Mouse (Mus musculus) colon, adult 2 months (tissue): Measurements from ENCODE around the gene Rnf113a1. TPM values are rescaled to one million over a fixed set of nuclear protein-coding genes. Genes with fewer than 3 reads are reported as not detected.

ENCODE experiments used
- polyA plus RNA-seq: library from polyadenylated mRNA; depleted of rRNA; stranded (reverse); fragments of >200 nt; gene quantifications from 2 replicates; pipeline ENCODE4 v1.2.3, GENCODE M21; 2012; rRNA removed

The Rnf113a1 gene
- polyA plus RNA-seq, result 1.6 and 1.9 TPM in 2 replicates

GRCm38 (mm10) chrX:37191105-37191743, at the start of gene Rnf113a1, which contains the start of gene Ndufa1:
Gene Rnf113a1 (plus strand): TSS chrX:37191245.
Gene Ndufa1 (minus strand): TSS chrX:37191163.

GRCm38 (mm10) chrX:37168742-37169141, 22.3 kb upstream of the Rnf113a1 start, which contains the start of gene Akap14:
Gene Akap14 (minus strand): TSS chrX:37168842.

GRCm38 (mm10) chrX:37210941-37211340, 19.9 kb downstream of the Rnf113a1 start, which contains the start of gene Gm9:
Gene Gm9 (minus strand): TSS chrX:37211041.

GRCm38 (mm10) chrX:37222158-37222557, 31.1 kb downstream of the Rnf113a1 start, which contains the start of gene Rhox1:
Gene Rhox1 (minus strand): TSS chrX:37222258.

Other genes with a start within 250 kb of the Rnf113a1 start
- 9.3 and 11.4 TPM in 2 replicates for gene Sept6, start 199.5 kb upstream of the Rnf113a1 start, polyA plus RNA-seq
- gene Sowahd, start 142.4 kb upstream of the Rnf113a1 start, polyA plus RNA-seq, result not detected in 2 replicates
- 31.9 and 65.0 TPM in 2 replicates for gene Rpl39, start 105.8 kb upstream of the Rnf113a1 start, polyA plus RNA-seq
- 1.8 and 2.5 TPM in 2 replicates for gene Upf3b, start 80.9 kb upstream of the Rnf113a1 start, polyA plus RNA-seq
- gene Nkap, start 64.5 kb upstream of the Rnf113a1 start, polyA plus RNA-seq, result 1.3 and 1.4 TPM in 2 replicates
- not detected in 2 replicates for gene Akap14, start 22.4 kb upstream of the Rnf113a1 start, polyA plus RNA-seq
- gene Ndufa1, start 82 bp upstream of the Rnf113a1 start, polyA plus RNA-seq, result 258 and 356 TPM in 2 replicates
- gene Gm9, start 19.8 kb downstream of the Rnf113a1 start, polyA plus RNA-seq, result not detected in 2 replicates
- not detected in 2 replicates for gene Rhox1, start 31.0 kb downstream of the Rnf113a1 start, polyA plus RNA-seq
- gene Rhox2a, start 53.7 kb downstream of the Rnf113a1 start, polyA plus RNA-seq, result not detected in 2 replicates
- gene Rhox3a, start 58.7 kb downstream of the Rnf113a1 start, polyA plus RNA-seq, result not detected in 2 replicates
- gene Rhox4a, start 74.1 kb downstream of the Rnf113a1 start, polyA plus RNA-seq, result not detected in 2 replicates
- gene Rhox3a2, start 188.8 kb downstream of the Rnf113a1 start, polyA plus RNA-seq, result not detected in 2 replicates
- not detected in 2 replicates for gene Rhox4a2, start 199.6 kb downstream of the Rnf113a1 start, polyA plus RNA-seq
- gene Rhox2b, start 220.8 kb downstream of the Rnf113a1 start, polyA plus RNA-seq, result not detected in 2 replicates
- gene Rhox4b, start 241.2 kb downstream of the Rnf113a1 start, polyA plus RNA-seq, result not detected in 2 replicates